Mouse (Mus musculus): ENCODE data around the gene Rabep2. TPM values are rescaled to one million over a fixed set of nuclear protein-coding genes. Genes with fewer than 3 reads are reported as not detected.
A peak's percentile ranks its signal among the peaks of the same experiment; 100 is the strongest.

Rabep2 gene
- polyA plus RNA-seq, 1 experiment from 2014 or later = 15.6 TPM

DNA sequence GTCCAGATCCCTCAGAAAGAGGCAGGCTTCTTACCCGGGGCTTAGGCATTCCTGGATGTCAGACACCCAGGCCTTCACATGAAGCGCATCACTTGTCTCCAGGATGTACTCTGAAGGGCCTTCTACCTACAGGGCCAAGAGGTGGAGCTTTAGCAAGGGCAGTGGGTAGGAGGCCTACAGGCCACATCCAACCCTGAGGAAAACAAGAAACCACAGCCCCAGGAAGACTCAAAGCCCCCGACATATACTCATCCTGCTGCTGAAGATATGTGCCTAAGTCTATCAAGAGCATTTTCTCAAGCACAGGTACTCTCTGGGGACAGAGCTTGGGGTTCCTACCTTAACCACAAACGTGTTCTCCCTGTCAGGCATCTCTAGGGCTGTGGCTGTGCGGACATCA lies 42.8 kb downstream of the Rabep2 start:
- no peak overlapping the region for H3K9ac ChIP-seq (ENCODE audit: low read depth, low read length)
- H3K27ac ChIP-seq (ENCODE audit: low read depth, low read length) = no peak overlapping the region
- peaks cover 39% of the 10 kb centered on the region for H3K4me1 ChIP-seq (replicated peaks; ENCODE audit: control insufficient read depth, insufficient read depth, low read length)
- no peaks in the 10 kb centered on the region for H3K9me3 ChIP-seq (ENCODE audit: control insufficient read depth, low read length)
- no peak for DNase-seq (ENCODE audit: low spot score)
- H3K4me3 ChIP-seq (ENCODE audit: low read depth, low read length) = no peak overlapping the region
- peaks cover 41% of the 10 kb centered on the region for H3K36me3 ChIP-seq (ENCODE audit: control insufficient read depth, insufficient read depth, low read length)
- H3K27me3 ChIP-seq (replicated peaks; ENCODE audit: control insufficient read depth, insufficient read depth, low read length) = no peaks in the 10 kb centered on the region
- 77% methylated on average over 5 of the region's 5 CpGs for WGBS
- H3K4me2 ChIP-seq = no peak overlapping the region
- ATAC-seq (replicated peaks; ENCODE audit: low FRiP score) = no peak

DNA sequence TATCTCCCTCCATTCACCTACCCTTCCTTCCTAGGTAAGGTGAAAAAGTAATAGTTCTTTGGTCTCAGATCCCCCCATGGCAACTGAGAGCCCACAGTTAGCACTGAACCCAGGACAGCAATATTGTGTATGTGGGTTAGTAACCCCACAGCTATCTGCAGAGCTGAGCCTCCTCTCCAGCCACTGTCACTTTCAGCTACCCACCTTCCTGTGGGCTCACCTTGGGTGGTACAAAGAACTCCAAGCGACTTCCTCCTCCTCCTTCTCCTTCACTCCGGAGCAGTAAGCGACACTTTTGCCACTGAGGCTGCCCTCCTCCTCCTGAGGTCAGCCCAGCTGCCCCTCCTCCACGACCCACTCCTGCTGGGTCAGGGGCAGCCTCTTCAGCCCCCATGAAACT lies 43.3 kb downstream of the Rabep2 start:
- H3K36me3 ChIP-seq (ENCODE audit: control insufficient read depth, insufficient read depth, low read length) = peaks cover 41% of the 10 kb centered on the region
- DNase-seq (ENCODE audit: low spot score) (no peak), ATAC-seq (replicated peaks; ENCODE audit: low FRiP score) (no peak)
- H3K9me3 ChIP-seq (ENCODE audit: control insufficient read depth, low read length) = no peaks in the 10 kb centered on the region
- 62% methylated on average over 4 of the region's 4 CpGs for WGBS
- H3K4me1 ChIP-seq (replicated peaks; ENCODE audit: control insufficient read depth, insufficient read depth, low read length) = peaks cover 40% of the 10 kb centered on the region
- H3K27ac ChIP-seq (ENCODE audit: low read depth, low read length) = no peak overlapping the region
- peak overlapping the region; percentile 7 for H3K4me2 ChIP-seq
- no peak overlapping the region for H3K9ac ChIP-seq (ENCODE audit: low read depth, low read length)
- no peaks in the 10 kb centered on the region for H3K27me3 ChIP-seq (replicated peaks; ENCODE audit: control insufficient read depth, insufficient read depth, low read length)
- H3K4me3 ChIP-seq (ENCODE audit: low read depth, low read length) = no peak overlapping the region

GRCm38 (mm10) chr7:126472306-126472705 lies 43.7 kb downstream of the Rabep2 start:
- no peaks in the 10 kb centered on the region for H3K9me3 ChIP-seq (ENCODE audit: control insufficient read depth, low read length)
- DNase-seq (ENCODE audit: low spot score) (no peak), ATAC-seq (replicated peaks; ENCODE audit: low FRiP score) (no peak)
- no peaks in the 10 kb centered on the region for H3K27me3 ChIP-seq (replicated peaks; ENCODE audit: control insufficient read depth, insufficient read depth, low read length)
- no peak overlapping the region for H3K27ac ChIP-seq (ENCODE audit: low read depth, low read length)
- H3K36me3 ChIP-seq (ENCODE audit: control insufficient read depth, insufficient read depth, low read length) = peaks cover 37% of the 10 kb centered on the region
- peak overlapping the region; percentile 96 for H3K4me2 ChIP-seq
- H3K9ac ChIP-seq (ENCODE audit: low read depth, low read length) = no peak overlapping the region
- peaks cover 40% of the 10 kb centered on the region for H3K4me1 ChIP-seq (replicated peaks; ENCODE audit: control insufficient read depth, insufficient read depth, low read length)
- WGBS = 65% methylated on average over 13 of the region's 13 CpGs
- no peak overlapping the region for H3K4me3 ChIP-seq (ENCODE audit: low read depth, low read length)

- Histone ChIP-seq H3K27me3 (replicated peaks; ENCODE audit: control insufficient read depth, insufficient read depth, low read length) (no peaks in the 10 kb centered on the region), H3K4me3 (ENCODE audit: low read depth, low read length) (peak overlapping the region; percentile 8; the same call in 1 of the 2 replicates), H3K36me3 (ENCODE audit: control insufficient read depth, insufficient read depth, low read length) (peaks cover 33% of the 10 kb centered on the region), H3K4me1 (replicated peaks; ENCODE audit: control insufficient read depth, insufficient read depth, low read length) (peaks cover 40% of the 10 kb centered on the region), H3K9me3 (ENCODE audit: control insufficient read depth, low read length) (no peaks in the 10 kb centered on the region), H3K27ac (ENCODE audit: low read depth, low read length) (no peak overlapping the region), H3K9ac (ENCODE audit: low read depth, low read length) (peak overlapping the region; percentile 16; the same call in 1 of the 2 replicates), H3K4me2 (peak overlapping the region; percentile 96)
- no peak for DNase-seq (ENCODE audit: low spot score)
- WGBS = 79% methylated on average over 16 of the region's 16 CpGs
- ATAC-seq (replicated peaks; ENCODE audit: low FRiP score) = no peak
Observed at GRCm38 (mm10) chr7:126472713-126473112, 44.2 kb downstream of the Rabep2 start.

DNA sequence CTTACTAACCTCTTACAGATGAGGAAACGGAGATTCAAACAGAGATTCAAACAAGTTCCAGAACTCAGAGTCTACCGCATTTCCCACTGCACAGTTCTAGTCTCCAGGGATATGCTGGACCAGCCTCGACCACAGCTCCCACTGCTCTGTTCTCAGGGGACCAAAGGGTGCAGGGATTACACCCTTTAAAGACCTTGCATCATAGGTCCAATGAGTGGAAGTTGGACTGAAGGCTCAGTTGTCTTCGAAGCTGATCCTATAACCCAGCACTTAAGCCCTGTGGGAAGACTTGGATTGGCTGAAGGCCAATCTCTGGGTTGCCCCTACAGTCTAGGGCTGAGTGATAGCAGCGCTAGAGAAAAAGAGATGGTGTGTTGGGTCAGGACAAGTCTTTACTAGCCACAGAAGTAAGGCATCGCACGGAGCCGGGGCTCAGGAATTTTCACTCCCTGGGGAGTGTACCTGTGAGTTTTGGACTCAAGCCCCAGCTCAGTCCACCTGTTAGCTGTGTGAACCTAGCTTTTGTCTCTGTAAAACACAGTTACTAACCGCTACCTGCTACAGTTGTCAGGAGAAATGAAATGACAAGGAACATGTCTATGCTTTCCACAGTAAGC lies 45.0 kb downstream of the Rabep2 start:
- Histone ChIP-seq H3K4me1 (replicated peaks; ENCODE audit: control insufficient read depth, insufficient read depth, low read length) (peaks cover 40% of the 10 kb centered on the region), H3K9ac (ENCODE audit: low read depth, low read length) (peak overlapping the region; percentile 96), H3K9me3 (ENCODE audit: control insufficient read depth, low read length) (no peaks in the 10 kb centered on the region), H3K4me2 (peak overlapping the region; percentile 96), H3K27ac (ENCODE audit: low read depth, low read length) (no peak overlapping the region), H3K36me3 (ENCODE audit: control insufficient read depth, insufficient read depth, low read length) (peaks cover 25% of the 10 kb centered on the region), H3K4me3 (ENCODE audit: low read depth, low read length) (peak overlapping the region; percentile 97), H3K27me3 (replicated peaks; ENCODE audit: control insufficient read depth, insufficient read depth, low read length) (no peaks in the 10 kb centered on the region)
- 84% methylated on average over 9 of the region's 9 CpGs for WGBS
- ATAC-seq (replicated peaks; ENCODE audit: low FRiP score) (no peak), DNase-seq (ENCODE audit: low spot score) (no peak)

GRCm38 (mm10) chr7:126474486-126474955 lies 46.0 kb downstream of the Rabep2 start:
- Histone ChIP-seq H3K4me2 (peak overlapping the region; percentile 96), H3K4me3 (ENCODE audit: low read depth, low read length) (peak overlapping the region; percentile 97), H3K9me3 (ENCODE audit: control insufficient read depth, low read length) (no peaks in the 10 kb centered on the region), H3K4me1 (replicated peaks; ENCODE audit: control insufficient read depth, insufficient read depth, low read length) (peaks cover 40% of the 10 kb centered on the region), H3K27ac (ENCODE audit: low read depth, low read length) (peak overlapping the region; percentile 83), H3K9ac (ENCODE audit: low read depth, low read length) (peak overlapping the region; percentile 96), H3K27me3 (replicated peaks; ENCODE audit: control insufficient read depth, insufficient read depth, low read length) (no peaks in the 10 kb centered on the region), H3K36me3 (ENCODE audit: control insufficient read depth, insufficient read depth, low read length) (peaks cover 19% of the 10 kb centered on the region)
- DNase-seq (ENCODE audit: low spot score) (peak; percentile 60), ATAC-seq (replicated peaks; ENCODE audit: low FRiP score) (peak; percentile 31)
- WGBS = 2% methylated on average over 27 of the region's 27 CpGs

GRCm38 (mm10) chr7:126474993-126475581 lies 46.5 kb downstream of the Rabep2 start, which contains the start of gene Sh2b1:
Sh2b1 (minus strand) TSS chr7:126475424.
- Histone ChIP-seq H3K4me3 (ENCODE audit: low read depth, low read length) (peak within 1 kb of the TSS; percentile 97), H3K4me2 (peak within 1 kb of the TSS; percentile 96), H3K9me3 (ENCODE audit: control insufficient read depth, low read length) (no peaks in the 10 kb centered on the region), H3K4me1 (replicated peaks; ENCODE audit: control insufficient read depth, insufficient read depth, low read length) (peaks cover 40% of the 10 kb centered on the region), H3K27me3 (replicated peaks; ENCODE audit: control insufficient read depth, insufficient read depth, low read length) (no peaks in the 10 kb centered on the region), H3K9ac (ENCODE audit: low read depth, low read length) (peak within 1 kb of the TSS; percentile 96), H3K36me3 (ENCODE audit: control insufficient read depth, insufficient read depth, low read length) (peaks cover 19% of the 10 kb centered on the region), H3K27ac (ENCODE audit: low read depth, low read length) (peak within 1 kb of the TSS; percentile 83)
- DNase-seq (ENCODE audit: low spot score) (peak; percentile 86), ATAC-seq (replicated peaks; ENCODE audit: low FRiP score) (peak; percentile 90)
- WGBS = under 1% methylated on average over 53 of the region's 53 CpGs

DNA sequence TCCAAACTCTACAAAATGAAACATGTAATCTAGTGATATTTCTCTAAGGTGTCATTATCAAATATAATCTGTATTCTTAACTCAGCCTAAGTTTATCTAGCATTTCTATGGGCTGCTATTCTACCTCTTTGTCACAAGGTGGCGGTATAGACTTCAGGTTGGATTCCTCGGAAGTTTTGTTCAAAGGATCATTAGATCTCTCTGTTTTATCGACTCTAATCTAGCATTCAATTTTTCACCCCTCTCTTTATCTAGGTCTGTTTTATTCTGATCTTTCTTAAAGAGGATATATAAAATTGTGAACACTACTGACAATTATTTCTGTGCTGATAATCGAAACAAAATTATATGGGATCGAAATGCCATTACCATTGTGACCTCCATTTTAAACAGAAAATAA lies 53.1 kb downstream of the Rabep2 start:
- H3K27ac ChIP-seq (ENCODE audit: low read depth, low read length) = no peak overlapping the region

More for the DNA sequence above, 53.1 kb downstream of the Rabep2 start:
- H3K27me3 ChIP-seq (replicated peaks; ENCODE audit: control insufficient read depth, insufficient read depth, low read length) = no peaks in the 10 kb centered on the region
- WGBS = 18% methylated on average over 5 of the region's 5 CpGs
- DNase-seq (ENCODE audit: low spot score) (no peak), ATAC-seq (replicated peaks; ENCODE audit: low FRiP score) (no peak)
- no peaks in the 10 kb centered on the region; the same call in 1 of the 2 replicates for H3K4me1 ChIP-seq (replicated peaks; ENCODE audit: control insufficient read depth, insufficient read depth, low read length)
- H3K4me3 ChIP-seq (ENCODE audit: low read depth, low read length) = no peak overlapping the region
- no peak overlapping the region for H3K9ac ChIP-seq (ENCODE audit: low read depth, low read length)
- no peaks in the 10 kb centered on the region for H3K9me3 ChIP-seq (ENCODE audit: control insufficient read depth, low read length)
- 0 out of 2 replicates have a peak overlapping the region, but pooled peaks have one; percentile 13 for H3K4me2 ChIP-seq
- no peaks in the 10 kb centered on the region for H3K36me3 ChIP-seq (ENCODE audit: control insufficient read depth, insufficient read depth, low read length)
